Mouse (Mus musculus): ENCODE results near the gene Nwd2. TPM values are rescaled to one million over a fixed set of nuclear protein-coding genes. Genes with fewer than 3 reads are reported as not detected.

Nwd2 gene
- total RNA-seq, 2 experiments from 2014 or later = 35.4 to 45.1 TPM

DNA sequence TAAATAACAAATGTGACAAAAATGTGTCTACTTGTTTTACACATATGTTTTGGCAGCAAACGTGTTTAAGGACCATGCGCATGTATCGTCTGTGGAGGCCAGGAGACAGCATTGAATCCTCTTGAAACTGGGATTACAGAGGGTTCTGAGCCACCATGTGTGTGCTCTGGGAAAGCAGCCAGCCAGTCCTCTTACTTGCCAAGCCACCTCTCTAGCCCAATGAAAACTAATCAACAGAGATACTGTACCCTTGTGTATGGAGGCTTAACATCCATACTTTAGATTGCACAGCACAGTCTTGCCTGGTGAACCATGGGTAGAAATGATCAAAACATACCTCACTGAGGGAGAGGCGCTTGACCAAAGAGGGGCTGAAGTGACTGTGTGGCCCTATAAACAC lies 117.0 kb downstream of the Nwd2 start:
- TF ChIP-seq CTCF (IDR thresholded peaks at IDR 0.05) = no peak
- no peak overlapping the region for H3K27ac ChIP-seq
- intact Hi-C loops (cut with DNase I) = loop anchor here (2.0 to 10.0 kb wide), 4 partner anchors 114 to 869 kb away; no protein-coding TSS in a partner anchor
- no peak overlapping the region for H3K4me3 ChIP-seq
- DNase-seq (ENCODE audit: extremely low spot score in 1 of 2, low spot score in 2 of 2) = no peak

DNA sequence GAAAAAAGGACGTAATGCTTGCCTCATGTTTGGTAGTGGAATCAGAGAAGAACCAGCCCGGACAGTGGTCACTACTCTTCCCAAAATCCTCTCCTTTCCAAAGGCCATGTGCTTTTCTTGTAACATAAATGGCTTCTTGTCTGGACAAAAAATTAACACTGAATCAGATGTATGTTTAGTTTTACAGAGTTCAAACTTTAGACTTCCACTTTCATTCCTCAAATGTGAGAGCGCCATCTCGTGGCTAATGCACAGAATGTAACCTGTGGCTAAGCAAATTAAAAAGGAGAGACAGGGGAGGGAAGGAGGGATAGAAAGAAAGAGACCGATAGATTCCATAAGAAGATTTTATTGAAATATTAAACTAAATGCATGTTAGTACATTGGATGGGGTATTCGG lies 117.8 kb downstream of the Nwd2 start:
- intact Hi-C loops (cut with DNase I) = loop anchor here (2.0 to 10.0 kb wide), 4 partner anchors 114 to 870 kb away; no protein-coding TSS in a partner anchor
- peak; percentile 89 for TF ChIP-seq CTCF (IDR thresholded peaks at IDR 0.05)
- Histone ChIP-seq H3K4me3 (peak overlapping the region; percentile 22), H3K27ac (no peak overlapping the region)
- peak; percentile 46 to 63 for DNase-seq (ENCODE audit: extremely low spot score in 1 of 2, low spot score in 2 of 2)

DNA sequence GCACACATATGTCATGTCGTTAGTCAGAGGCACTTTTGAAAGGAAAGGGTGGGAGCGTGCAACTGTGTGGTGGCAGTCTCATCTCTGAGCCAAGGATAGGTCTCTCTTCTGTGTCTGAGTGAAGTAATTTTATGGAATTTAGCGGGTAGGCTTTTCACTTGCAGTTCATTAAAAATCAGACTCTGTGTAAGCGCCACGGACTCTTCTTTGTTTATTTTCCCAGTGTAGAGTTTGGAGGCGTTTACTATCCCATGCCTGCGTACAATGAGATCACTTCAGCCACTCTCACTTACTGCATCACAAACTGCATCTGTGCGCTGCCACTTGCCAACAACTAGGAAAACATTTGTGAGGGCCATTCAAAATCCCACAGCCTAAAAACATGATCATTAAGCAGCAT lies 118.6 kb downstream of the Nwd2 start:
- TF ChIP-seq CTCF (IDR thresholded peaks at IDR 0.05) = no peak
- intact Hi-C loops (cut with DNase I) = loop anchor here (2.0 to 10.0 kb wide), 4 partner anchors 115 to 871 kb away; no protein-coding TSS in a partner anchor
- Histone ChIP-seq H3K27ac (no peak overlapping the region), H3K4me3 (peak overlapping the region; percentile 22)
- DNase-seq (ENCODE audit: extremely low spot score in 1 of 2, low spot score in 2 of 2) = no peak

DNA sequence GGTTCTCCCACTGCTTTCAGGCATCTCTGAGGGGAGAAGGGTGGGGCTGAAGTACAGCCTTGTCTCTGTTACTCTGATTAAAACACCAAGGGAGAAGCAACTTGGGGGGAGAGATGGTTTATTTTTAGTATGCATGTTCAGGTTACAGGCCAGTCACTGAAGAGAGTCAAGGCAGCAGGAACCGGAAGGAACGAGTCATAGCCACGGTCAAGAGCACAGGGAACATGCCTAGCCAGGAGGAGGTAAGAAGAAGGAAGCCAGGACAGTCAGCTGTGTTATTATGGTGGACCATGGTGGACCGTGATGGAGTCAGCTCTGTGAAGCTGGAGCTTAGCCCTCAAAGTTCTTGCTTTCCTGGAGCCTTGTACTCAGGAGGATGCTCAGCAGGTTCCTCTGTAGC lies 119.3 kb downstream of the Nwd2 start:
- Histone ChIP-seq H3K27ac (no peak overlapping the region), H3K4me3 (no peak overlapping the region)
- no peak for TF ChIP-seq CTCF (IDR thresholded peaks at IDR 0.05)
- no peak for DNase-seq (ENCODE audit: extremely low spot score in 1 of 2, low spot score in 2 of 2)
- intact Hi-C loops (cut with DNase I) = loop anchor here (5.0 to 10.0 kb wide), 2 partner anchors 116 to 263 kb away; no protein-coding TSS in a partner anchor

DNA sequence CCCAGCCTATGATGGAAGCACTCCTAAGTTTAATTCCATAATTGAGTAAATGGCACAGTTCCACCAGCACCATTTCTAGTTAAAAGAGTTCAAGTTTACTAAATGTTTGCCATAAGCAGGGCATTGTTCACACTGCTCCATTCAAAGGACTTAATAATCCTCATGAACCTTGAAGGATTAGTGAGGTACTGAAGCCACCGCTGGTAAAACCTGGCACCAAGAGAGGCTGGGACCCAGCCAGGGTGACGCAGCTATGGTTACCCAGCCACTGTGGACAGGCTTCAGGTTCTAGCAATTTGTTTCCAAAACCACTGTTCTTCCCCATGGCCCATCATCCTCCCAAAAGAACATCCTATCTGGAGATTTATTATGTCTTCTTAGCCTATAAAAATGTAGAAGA lies 124.1 kb downstream of the Nwd2 start:
- H3K27ac ChIP-seq = no peak overlapping the region
- no peak for DNase-seq (ENCODE audit: extremely low spot score in 1 of 2, low spot score in 2 of 2)
- TF ChIP-seq CTCF (IDR thresholded peaks at IDR 0.05) = no peak
- no peak overlapping the region for H3K4me3 ChIP-seq
- intact Hi-C loops (cut with DNase I) = no loop called here

DNA sequence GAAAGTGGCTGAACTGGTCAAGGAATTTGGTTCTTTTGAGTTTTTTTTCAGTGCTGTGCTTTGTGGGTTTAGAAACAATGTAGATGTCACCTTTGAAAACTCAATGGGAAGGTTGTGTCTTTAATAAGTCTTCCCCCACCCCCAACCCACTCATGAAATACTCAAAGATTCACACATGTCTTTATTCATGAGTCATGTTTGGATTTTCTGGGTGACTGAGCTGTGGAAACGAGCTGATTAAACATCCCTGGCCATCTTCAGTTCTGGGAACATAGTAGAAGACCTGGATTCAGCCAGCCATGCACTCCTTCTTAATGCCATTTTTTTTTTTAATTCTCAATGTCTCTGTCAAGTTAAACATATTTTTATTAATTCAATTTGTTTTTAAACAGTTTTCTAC lies 124.7 kb downstream of the Nwd2 start:
- DNase-seq (ENCODE audit: extremely low spot score in 1 of 2, low spot score in 2 of 2) = no peak
- TF ChIP-seq CTCF (IDR thresholded peaks at IDR 0.05) = no peak
- Histone ChIP-seq H3K27ac (no peak overlapping the region), H3K4me3 (no peak overlapping the region)
- intact Hi-C loops (cut with DNase I) = no loop called here

DNA sequence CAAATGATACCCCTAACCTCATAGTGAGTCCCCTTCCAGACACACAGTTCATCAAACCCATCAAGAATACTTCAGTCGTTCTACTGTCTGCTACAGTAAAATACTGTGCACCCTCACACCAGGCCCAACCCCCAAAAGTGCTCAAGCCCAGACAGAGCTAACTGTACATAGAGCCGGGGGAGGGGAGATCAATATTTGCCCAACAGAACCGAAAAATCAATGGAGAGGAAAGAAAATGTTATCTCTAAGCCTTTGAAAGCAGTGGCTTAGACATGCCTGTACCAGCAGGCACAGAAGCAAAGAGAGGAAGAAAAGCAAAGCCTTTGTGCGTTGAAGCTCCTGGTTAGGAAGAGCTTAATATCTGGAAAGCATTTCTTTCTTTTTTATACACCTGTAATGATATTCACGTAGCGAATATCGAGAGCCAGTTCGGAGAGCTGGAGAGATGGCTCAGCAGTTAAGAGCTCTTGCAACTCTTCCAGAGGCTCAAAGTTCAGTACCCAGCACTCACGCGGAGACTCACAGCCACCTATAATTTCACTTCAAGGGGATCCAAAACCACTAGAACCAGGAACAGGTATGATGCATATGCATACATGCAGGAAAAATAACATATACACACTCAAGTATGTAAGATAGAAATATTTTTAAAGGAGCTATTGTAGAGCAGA lies 139.4 kb downstream of the Nwd2 start:
- TF ChIP-seq CTCF (IDR thresholded peaks at IDR 0.05) = no peak
- intact Hi-C loops (cut with DNase I) = no loop called here
- H3K4me3 ChIP-seq = no peak overlapping the region
- DNase-seq (ENCODE audit: extremely low spot score in 1 of 2, low spot score in 2 of 2) = no peak
- H3K27ac ChIP-seq = no peak overlapping the region

DNA sequence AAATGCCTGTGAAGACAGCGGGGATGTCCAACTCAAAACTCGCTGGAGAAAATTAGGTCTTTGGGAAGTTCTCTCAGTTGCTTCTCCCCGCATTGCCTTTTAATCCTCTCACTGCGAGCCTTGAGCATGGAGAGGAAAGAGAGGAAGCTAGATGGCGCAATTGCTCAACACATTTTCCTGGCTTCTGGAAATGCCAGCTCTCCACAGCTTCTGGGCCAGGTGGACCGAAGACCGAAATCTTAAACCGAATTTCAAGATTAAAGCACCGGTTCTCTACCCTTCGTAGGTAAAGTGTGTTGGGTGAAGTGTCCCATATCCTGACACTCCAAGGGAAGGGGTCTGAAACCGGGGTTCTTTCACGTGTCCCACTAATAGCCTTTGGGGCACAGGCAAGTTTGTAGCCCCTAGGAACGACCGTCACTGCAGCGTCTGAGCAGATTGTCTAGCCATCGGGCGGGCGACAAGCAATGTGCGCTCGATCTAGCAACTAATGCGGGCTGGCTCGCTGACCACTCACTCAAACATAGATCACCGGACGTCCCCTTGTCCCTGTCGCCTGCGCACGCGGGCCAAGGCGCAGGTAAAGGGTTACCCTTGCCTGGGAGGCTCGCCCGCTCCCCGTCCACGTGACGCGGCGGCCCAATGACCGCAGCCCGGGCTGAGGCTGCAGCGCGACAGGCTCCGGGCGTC lies 163.1 kb downstream of the Nwd2 start, which contains the start of gene 0610040J01Rik:
TSS of gene 0610040J01Rik (plus strand) at position 545 of the 690 bp plus-strand sequence.
- Histone ChIP-seq H3K27ac (peak within 1 kb of the TSS; percentile 34; the same call in 1 of the 2 replicates), H3K4me3 (peak within 1 kb of the TSS; percentile 51)
- intact Hi-C loops (cut with DNase I) = loop anchor here (1.0 to 10.0 kb wide), 2 partner anchors 74 to 253 kb away; no protein-coding TSS in a partner anchor
- DNase-seq (ENCODE audit: extremely low spot score in 1 of 2, low spot score in 2 of 2) = peak; percentile 61 to 68
- peak; percentile 74 for TF ChIP-seq CTCF (IDR thresholded peaks at IDR 0.05)

DNA sequence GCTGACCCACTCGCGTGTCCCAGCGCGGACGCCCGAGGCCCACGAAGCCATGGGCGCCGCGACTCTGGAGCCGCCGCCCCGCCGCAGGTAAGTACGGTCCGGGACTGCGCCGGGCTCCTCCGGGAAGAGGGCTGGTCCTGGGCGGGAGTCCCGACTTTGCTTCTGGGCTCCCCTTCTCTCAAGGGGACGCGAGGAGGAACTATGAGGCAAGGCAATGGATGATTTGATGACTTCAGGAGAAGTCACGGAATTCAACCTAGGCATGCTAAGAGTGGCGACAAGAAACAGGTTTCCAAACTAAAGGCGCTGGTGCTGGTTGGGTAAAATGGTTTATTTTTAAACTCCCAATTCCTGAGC lies 163.6 kb downstream of the Nwd2 start:
- peak overlapping the region; percentile 34; the same call in 1 of the 2 replicates for H3K27ac ChIP-seq
- no peak for TF ChIP-seq CTCF (IDR thresholded peaks at IDR 0.05)
- peak overlapping the region; percentile 51 for H3K4me3 ChIP-seq
- no peak for DNase-seq (ENCODE audit: extremely low spot score in 1 of 2, low spot score in 2 of 2)
- intact Hi-C loops (cut with DNase I) = loop anchor here (10.0 kb wide), 1 partner anchor 252 kb away; no protein-coding TSS in a partner anchor

DNA sequence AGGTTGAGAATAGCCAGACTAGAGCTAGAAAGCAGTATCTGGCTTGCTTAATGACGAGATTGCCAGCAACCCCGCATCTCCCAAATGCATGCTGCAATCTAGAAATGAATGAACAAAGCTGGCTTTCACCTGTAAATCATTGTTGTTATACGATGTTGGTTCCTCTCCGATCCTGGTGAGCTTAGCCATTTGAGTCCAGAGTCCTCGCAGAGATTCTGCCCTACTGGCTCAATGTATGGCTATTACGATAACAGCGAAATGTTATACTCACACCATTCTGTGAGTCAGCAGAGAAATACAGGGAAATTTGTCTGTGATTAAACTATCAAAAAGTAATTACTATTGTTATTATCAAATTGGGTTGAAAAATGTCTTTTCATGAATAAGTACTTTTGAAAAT lies 167.7 kb downstream of the Nwd2 start:
- Histone ChIP-seq H3K27ac (no peak overlapping the region), H3K4me3 (no peak overlapping the region)
- TF ChIP-seq CTCF (IDR thresholded peaks at IDR 0.05) = no peak
- intact Hi-C loops (cut with DNase I) = loop anchor here (10.0 kb wide), 1 partner anchor 248 kb away; no protein-coding TSS in a partner anchor
- no peak for DNase-seq (ENCODE audit: extremely low spot score in 1 of 2, low spot score in 2 of 2)

DNA sequence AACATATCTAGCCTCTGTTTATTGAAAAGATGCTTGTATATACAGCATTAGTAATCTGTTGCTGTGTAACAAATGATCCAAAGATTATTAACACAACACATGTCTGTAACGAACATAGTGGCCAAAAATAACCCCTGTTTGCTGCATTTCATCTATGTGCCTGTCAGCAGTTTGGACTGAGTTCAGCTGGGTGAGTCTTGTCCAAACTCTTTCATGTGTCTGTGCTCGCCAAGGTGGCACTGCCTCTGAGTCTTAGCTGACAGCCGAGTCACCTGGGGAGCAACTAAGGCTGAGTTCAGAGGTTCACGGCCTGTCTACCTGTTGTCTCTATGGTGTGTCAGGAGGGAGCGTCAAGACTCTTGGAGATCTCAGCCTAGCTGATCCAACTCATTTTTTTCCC lies 168.4 kb downstream of the Nwd2 start:
- no peak for DNase-seq (ENCODE audit: extremely low spot score in 1 of 2, low spot score in 2 of 2)
- H3K4me3 ChIP-seq = no peak overlapping the region
- no peak for TF ChIP-seq CTCF (IDR thresholded peaks at IDR 0.05)
- no peak overlapping the region for H3K27ac ChIP-seq
- intact Hi-C loops (cut with DNase I) = loop anchor here (10.0 kb wide), 1 partner anchor 248 kb away; no protein-coding TSS in a partner anchor

DNA sequence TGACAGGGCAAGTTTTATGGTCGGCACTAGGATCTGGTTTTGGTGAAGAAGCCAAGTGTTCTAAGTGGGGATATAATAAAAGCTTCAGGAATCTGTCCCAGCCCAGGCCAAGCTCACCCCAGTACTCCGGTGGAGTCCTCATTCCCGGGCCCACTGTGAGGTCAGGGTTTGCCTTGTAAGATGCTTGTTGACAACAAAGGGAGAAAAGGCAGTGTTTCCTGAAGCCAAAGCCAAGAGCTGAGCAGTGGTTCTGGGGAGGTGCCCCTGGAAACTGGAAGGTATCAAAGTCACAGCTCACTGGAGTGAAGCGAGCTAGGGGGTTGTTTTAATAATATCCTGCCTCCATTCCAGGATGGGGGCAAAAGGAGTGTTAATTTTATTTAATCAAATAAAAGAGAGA lies 170.1 kb downstream of the Nwd2 start:
- TF ChIP-seq CTCF (IDR thresholded peaks at IDR 0.05) = no peak
- Histone ChIP-seq H3K4me3 (no peak overlapping the region), H3K27ac (no peak overlapping the region)
- no peak for DNase-seq (ENCODE audit: extremely low spot score in 1 of 2, low spot score in 2 of 2)
- intact Hi-C loops (cut with DNase I) = loop anchor here (10.0 kb wide), 1 partner anchor 246 kb away; no protein-coding TSS in a partner anchor
